Mouse (Mus musculus) c-Kit-positive CD71-negative TER-119-negative erythroid progenitor cells, embryonic 14.5 days (primary cell): Measurements from ENCODE around the gene Cdc16.
"Not testable (repeated sequence)": the region's sequence is repeated elsewhere in the genome, so short reads cannot be mapped to it uniquely, and the experiment has no call there.

Experiments used
- DNase-seq: peaks from one replicate; pipeline ENCODE4 v3.0.0-alpha.2; 2013; ENCODE audit warnings: low read depth

Gene Cdc16

GRCm38 (mm10) chr8:13756982-13757804 is at the start of gene Cdc16:
Gene Cdc16 (plus strand): TSS chr8:13757676.
- peak; percentile 77 for DNase-seq

- no peak for DNase-seq
These were observed 49.0 kb upstream of the Cdc16 start for GRCm38 (mm10) chr8:13708514-13708913.

DNA sequence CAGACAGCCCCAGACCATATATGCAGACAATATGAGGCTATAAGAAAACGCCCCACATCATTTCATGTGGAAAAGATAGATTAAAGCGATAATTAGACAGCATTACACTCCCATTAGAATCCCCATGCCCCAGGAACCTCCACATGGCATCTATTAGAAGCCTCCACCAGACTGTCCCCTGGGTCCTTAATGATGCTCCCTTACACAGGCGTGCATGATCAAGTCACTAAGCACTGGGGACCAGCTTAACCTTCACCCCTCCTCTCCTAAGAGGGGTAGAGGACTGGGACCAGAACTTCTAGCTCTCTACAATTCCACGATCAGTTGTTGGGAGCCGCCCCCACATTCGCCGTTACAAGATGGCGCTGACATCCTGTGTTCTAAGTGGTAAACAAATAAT is 38.5 kb upstream of the Cdc16 start:
- DNase-seq: no peak

- peak; percentile 40 for DNase-seq
These were observed 31.8 kb upstream of the Cdc16 start for GRCm38 (mm10) chr8:13725722-13726121.

DNA sequence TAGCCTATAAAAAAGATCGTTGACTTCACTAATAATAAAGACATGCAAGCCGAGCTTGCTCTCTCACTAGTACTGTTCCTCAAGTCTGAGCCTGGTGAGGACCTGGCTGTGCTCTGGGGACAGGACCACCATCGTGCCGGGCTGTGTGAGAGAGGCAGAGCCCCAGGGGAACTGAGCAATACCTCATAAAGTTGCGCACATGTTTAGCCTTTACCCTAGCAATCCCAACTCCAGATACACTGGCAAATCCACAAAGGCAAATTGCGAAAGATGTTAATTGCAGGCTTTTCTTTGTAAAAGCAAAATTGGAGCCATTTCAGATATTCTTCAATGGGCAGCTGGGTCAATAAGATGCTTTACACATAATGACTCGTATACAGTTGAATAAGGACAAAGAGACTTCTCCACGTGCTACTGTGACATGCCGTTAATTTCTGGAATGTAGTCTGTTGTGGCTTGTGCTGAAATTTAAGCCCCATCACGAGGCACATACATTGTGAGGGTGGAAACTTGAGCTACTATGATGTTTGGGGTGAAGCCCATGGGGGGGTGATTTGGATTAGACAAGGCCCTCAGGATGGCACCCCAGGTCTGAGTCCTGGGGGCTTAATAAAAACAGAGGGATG is 29.9 kb upstream of the Cdc16 start:
- DNase-seq: no peak

GRCm38 (mm10) chr8:13740323-13740770 is 17.1 kb upstream of the Cdc16 start:
- peak; percentile 43 for DNase-seq

DNA sequence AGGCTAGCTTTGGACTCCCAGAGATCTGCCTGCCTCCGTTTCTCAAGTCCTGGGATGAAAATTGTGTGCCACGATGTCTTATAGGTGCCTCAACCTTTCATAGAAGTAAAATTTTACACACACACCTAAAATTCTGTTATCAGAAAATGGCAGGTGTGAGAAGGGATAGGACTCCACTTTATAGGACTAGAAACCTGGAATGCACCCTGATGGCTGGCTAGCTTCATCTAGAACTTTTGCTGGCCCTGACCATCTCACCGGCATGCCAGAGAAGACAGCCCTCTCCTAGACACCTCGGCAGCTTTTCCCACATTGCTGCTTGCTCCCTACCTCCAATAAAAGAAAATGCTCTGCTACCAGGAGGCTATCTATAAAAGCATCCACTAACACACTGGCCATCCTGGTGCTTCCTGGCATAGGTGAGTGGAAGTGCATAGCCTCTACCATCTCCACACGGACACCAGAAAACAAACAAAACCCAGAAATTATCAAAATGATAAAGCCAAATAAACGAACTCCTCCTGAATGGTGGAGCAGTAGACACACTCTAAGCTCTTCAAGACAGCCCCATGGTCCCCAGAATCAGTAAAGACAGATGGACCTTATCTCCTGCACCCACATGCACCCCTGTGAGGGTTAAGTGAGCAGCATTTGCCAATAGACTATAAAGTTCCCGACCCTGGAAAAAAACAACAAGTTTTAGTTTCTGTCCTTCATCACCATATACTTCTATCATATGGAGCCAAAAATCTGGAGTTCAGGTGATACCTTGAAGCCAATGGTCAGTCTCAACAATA is 16.5 kb upstream of the Cdc16 start:
- no peak for DNase-seq

GRCm38 (mm10) chr8:13746212-13746611 is 11.3 kb upstream of the Cdc16 start:
- DNase-seq: not testable (repeated sequence)

GRCm38 (mm10) chr8:13747626-13748025 is 9.8 kb upstream of the Cdc16 start:
- no peak for DNase-seq

- DNase-seq: peak; percentile 82
These were observed 3.8 kb upstream of the Cdc16 start for GRCm38 (mm10) chr8:13753680-13754079.

GRCm38 (mm10) chr8:13756480-13756879 is 996 bp upstream of the Cdc16 start:
- no peak for DNase-seq

- peak; percentile 78 for DNase-seq
These were observed 590 bp downstream of the Cdc16 start for GRCm38 (mm10) chr8:13757805-13758727.

DNA sequence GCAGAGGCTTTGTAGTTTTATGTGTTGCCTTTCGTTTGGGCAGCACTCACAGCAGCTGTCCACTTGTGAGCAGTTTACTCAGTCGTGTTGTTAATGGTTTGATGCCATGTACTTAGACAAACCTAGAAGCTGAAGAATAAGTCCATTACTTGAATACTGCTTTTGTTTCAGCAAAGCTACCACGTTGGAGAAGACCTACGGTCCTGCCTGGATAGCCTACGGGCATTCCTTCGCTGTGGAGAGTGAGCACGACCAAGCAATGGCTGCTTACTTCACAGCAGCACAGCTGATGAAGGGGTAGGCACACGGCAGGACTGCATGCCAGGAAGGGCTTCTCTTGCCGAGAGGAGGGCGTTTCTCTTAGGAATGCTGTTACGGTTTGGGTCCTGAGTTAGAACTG is 11.7 kb downstream of the Cdc16 start:
- no peak for DNase-seq

- no peak for DNase-seq
These were observed 23.1 kb downstream of the Cdc16 start for GRCm38 (mm10) chr8:13780536-13780935.

DNA sequence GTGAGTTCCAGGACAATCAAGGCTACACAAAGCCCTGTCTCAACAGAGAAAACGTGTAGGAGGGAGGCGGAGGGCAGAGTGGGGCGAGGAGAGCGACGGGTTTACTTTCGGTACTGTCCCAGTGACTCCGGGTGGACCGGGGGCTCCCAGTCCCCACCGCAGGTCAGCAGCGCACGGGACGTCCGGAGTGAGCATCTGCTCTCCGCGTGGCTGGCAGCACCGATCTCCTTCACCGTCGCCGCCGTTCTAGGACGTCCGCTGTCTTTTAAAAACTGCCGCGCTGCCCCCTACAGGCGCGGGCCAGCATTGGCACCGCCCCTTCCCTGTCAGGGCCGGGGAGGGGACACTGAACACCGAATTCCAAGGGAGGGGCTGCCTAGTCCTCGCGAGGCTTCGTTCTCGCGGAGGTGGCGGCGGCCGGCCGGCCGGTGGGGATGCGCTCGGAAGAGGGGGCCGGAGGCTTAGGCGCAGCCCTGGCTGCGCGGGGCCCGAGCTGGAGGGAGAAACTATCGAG is 27.8 kb downstream of the Cdc16 start, which contains the start of gene Upf3a:
Gene Upf3a (plus strand): TSS at position 366 of the 514 bp plus-strand sequence.
- DNase-seq: peak; percentile 88

DNA sequence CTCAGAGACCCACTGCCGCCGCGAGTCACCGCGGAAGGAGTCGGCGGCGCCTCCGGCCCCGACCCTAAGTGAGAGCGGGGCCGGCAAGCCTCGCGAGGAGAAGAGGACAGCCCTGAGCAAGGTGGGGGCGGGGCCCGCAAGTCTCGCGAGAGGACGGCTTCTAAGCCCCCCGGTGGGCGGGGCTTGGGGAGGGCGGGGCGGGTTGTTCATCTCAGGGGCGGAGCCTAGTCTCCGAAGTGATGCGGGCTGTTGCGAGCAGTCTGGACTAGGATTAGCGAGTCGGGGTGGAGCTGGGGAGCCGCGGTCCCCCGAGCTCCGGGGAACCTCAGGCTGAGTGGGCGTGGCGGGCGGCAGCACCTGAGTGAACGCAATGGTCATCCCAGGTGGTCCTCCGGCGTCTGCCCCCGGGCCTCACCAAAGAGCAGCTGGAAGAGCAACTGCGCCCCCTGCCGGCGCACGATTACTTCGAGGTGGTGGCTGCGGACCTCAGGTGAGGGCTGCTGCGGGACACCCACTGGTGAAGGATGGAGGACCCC is 28.4 kb downstream of the Cdc16 start:
- DNase-seq: peak; percentile 92

GRCm38 (mm10) chr8:13789606-13790005 is 32.1 kb downstream of the Cdc16 start:
- DNase-seq: no peak

- DNase-seq: no peak
These were observed 35.7 kb downstream of the Cdc16 start for GRCm38 (mm10) chr8:13793097-13793745.

DNA sequence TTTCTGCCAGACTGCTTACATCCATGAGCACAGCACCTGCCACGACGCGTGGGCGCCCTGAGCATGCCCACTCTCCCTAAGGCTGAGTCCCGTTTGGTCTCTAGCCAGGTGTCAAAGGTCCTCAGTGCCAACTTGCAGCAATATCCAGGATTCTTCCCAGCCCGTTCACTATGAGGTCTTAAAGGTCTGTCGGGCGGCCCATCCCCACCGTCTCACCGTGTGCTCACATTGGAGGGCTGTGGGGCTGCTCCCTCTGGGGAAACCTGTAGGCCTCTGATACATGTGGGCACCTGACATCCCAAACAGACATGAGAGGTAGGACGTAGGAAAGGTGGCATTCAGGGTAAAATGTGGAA is 36.2 kb downstream of the Cdc16 start:
- DNase-seq: no peak

DNA sequence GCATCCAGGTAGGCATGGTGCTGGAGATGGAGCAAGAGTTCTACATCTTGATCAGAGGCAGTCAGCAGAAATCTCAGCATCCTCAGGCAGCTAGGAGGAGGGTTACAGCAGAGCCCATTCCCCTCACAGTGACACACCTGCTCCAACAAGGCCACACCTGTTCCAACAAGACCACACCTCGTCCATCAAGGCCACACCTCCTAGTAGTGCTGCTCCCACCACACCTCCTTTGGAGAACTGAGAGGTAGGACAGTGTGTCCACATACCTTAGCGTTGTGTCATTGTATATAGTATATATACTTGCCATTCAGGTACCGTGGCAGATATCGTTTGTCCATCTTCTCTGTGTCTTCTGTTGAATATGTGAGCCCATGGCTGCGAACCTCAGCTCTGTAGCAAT is 40.2 kb downstream of the Cdc16 start:
- DNase-seq: no peak
